In genomic region chr5:72644175-72644574, GRCm38 (mm10) we compare ENCODE assay signal across 24 mouse cellular contexts. TPM values are rescaled to one million over a fixed set of nuclear protein-coding genes. Genes with fewer than 3 reads are reported as not detected.
DNase-seq lines count a peak whose midpoint lies in the region; ATAC-seq lines count a peak whose summit lies in the region.
"Had no signal": no experiment of that assay in that cellular context is flagged by ENCODE, and none has a peak within 500 bp of the region (broad histone marks: within the 10 kb centered on the region; RNA-seq: fewer than 3 reads in every experiment).

Cnga1 (minus strand) TSS chr5:72644275.

- H3K9ac ChIP-seq in lung, embryonic 16.5 days (ENCODE audit: low read length), result no peak within 1 kb of the TSS
- H3K9ac ChIP-seq in midbrain, embryonic 11.5 days (ENCODE audit: low read length), result no peak within 1 kb of the TSS
- no peak within 1 kb of the TSS for H3K9ac ChIP-seq in midbrain, embryonic 15.5 days
- H3K9ac ChIP-seq: embryonic facial prominence, embryonic 13.5 days; embryonic facial prominence, embryonic 15.5 days; forebrain, embryonic 12.5 days had no signal

- no peak within 1 kb of the TSS for H3K27ac ChIP-seq in lung, embryonic 16.5 days (ENCODE audit: low read length)
- no peak within 1 kb of the TSS for H3K27ac ChIP-seq in midbrain, embryonic 11.5 days (ENCODE audit: low read depth, low read length)
- no peak within 1 kb of the TSS for H3K27ac ChIP-seq in midbrain, embryonic 15.5 days
- H3K27ac ChIP-seq: embryonic facial prominence, embryonic 13.5 days; embryonic facial prominence, embryonic 15.5 days; forebrain, embryonic 10.5 days; forebrain, embryonic 12.5 days had no signal

- no peaks in the 10 kb centered on the region for H3K36me3 ChIP-seq in lung, embryonic 16.5 days (ENCODE audit: control insufficient read depth, insufficient read depth, low read length)
- no peaks in the 10 kb centered on the region for H3K36me3 ChIP-seq in midbrain, embryonic 11.5 days (ENCODE audit: control insufficient read depth, insufficient read depth, low read length)
- no peaks in the 10 kb centered on the region for H3K36me3 ChIP-seq in midbrain, embryonic 15.5 days (replicated peaks)
- H3K36me3 ChIP-seq: embryonic facial prominence, embryonic 13.5 days; embryonic facial prominence, embryonic 15.5 days; forebrain, embryonic 10.5 days; forebrain, embryonic 12.5 days had no signal

- H3K27me3 ChIP-seq in lung, embryonic 16.5 days (ENCODE audit: control insufficient read depth, insufficient read depth, low read depth, low read length), result no peaks in the 10 kb centered on the region; the same call in 1 of the 2 replicates
- peaks cover 19% of the 10 kb centered on the region for H3K27me3 ChIP-seq in midbrain, embryonic 11.5 days (ENCODE audit: control insufficient read depth, insufficient read depth, low read length)
- H3K27me3 ChIP-seq in midbrain, embryonic 15.5 days (replicated peaks), result peaks cover 24% of the 10 kb centered on the region
- H3K27me3 ChIP-seq: embryonic facial prominence, embryonic 15.5 days had no signal

- peaks cover 11% of the 10 kb centered on the region; the same call in 1 of the 2 replicates for H3K4me1 ChIP-seq in lung, embryonic 16.5 days (replicated peaks; ENCODE audit: control insufficient read depth, insufficient read depth, low read length)
- no peaks in the 10 kb centered on the region; the same call in 1 of the 2 replicates for H3K4me1 ChIP-seq in midbrain, embryonic 11.5 days (ENCODE audit: control insufficient read depth, insufficient read depth, low read length)
- H3K4me1 ChIP-seq in midbrain, embryonic 15.5 days, result peaks cover 13% of the 10 kb centered on the region

- H3K9me3 ChIP-seq in lung, embryonic 16.5 days (ENCODE audit: control insufficient read depth, low read length), result no peaks in the 10 kb centered on the region
- H3K9me3 ChIP-seq in midbrain, embryonic 11.5 days (ENCODE audit: control insufficient read depth, low read length), result no peaks in the 10 kb centered on the region
- no peaks in the 10 kb centered on the region for H3K9me3 ChIP-seq in midbrain, embryonic 15.5 days
- H3K9me3 ChIP-seq: embryonic facial prominence, embryonic 13.5 days; embryonic facial prominence, embryonic 15.5 days; forebrain, embryonic 10.5 days; forebrain, embryonic 12.5 days had no signal

- no peak for DNase-seq in lung, postnatal 4 days
- DNase-seq in midbrain, embryonic 11.5 days (ENCODE audit: low spot score, missing footprints), result peak; percentile 28
- DNase-seq: adrenal gland, adult 2 months; adrenal gland, postnatal 10 days; adrenal gland, postnatal 25 days; cerebellum, adult 11 months; cerebellum, adult 18-20 months; cerebellum, adult 8-10 months; cerebellum, adult 9-11 months; cerebellum, postnatal 14 days; cerebellum, postnatal 36 days; embryo, embryonic 11 days had no signal

- ATAC-seq in lung, embryonic 16.5 days (ENCODE audit: low read depth), result peak; percentile 39
- ATAC-seq in midbrain, embryonic 11.5 days (ENCODE audit: low FRiP score), result no peak
- ATAC-seq in midbrain, embryonic 15.5 days (replicated peaks), result no peak
- ATAC-seq: forebrain, embryonic 14.5 days; forebrain, embryonic 16.5 days had no signal

- no peak within 1 kb of the TSS for H3K4me2 ChIP-seq in lung, embryonic 16.5 days (ENCODE audit: low read depth, low read length)
- no peak within 1 kb of the TSS for H3K4me2 ChIP-seq in midbrain, embryonic 11.5 days
- no peak within 1 kb of the TSS for H3K4me2 ChIP-seq in midbrain, embryonic 15.5 days
- H3K4me2 ChIP-seq: embryonic facial prominence, embryonic 13.5 days; embryonic facial prominence, embryonic 15.5 days; forebrain, embryonic 12.5 days had no signal

- 57% methylated on average over 1 of the region's 1 CpGs for WGBS in lung, embryonic 16.5 days
- 82% methylated on average over 1 of the region's 1 CpGs for WGBS in midbrain, embryonic 11.5 days
- 71% methylated on average over 1 of the region's 1 CpGs for WGBS in midbrain, embryonic 15.5 days

- H3K4me3 ChIP-seq in lung, embryonic 16.5 days (ENCODE audit: low read length), result no peak within 1 kb of the TSS
- H3K4me3 ChIP-seq in midbrain, embryonic 11.5 days (ENCODE audit: low read depth, low read length), result no peak within 1 kb of the TSS
- H3K4me3 ChIP-seq in midbrain, embryonic 15.5 days, result no peak within 1 kb of the TSS
- H3K4me3 ChIP-seq: embryonic facial prominence, embryonic 13.5 days; embryonic facial prominence, embryonic 15.5 days; erythroblast, embryonic 14.5 days; forebrain, embryonic 10.5 days; forebrain, embryonic 12.5 days had no signal

RNA-seq across cellular contexts. Expression of gene Cnga1, which starts in this region (rescaled TPM):
- not detected in 2 replicates for polyA plus RNA-seq in lung, embryonic 16.5 days (2015; fragmentation: Nextera tagmentation; extraction: Ambion mirVana)
- polyA plus RNA-seq in midbrain, embryonic 11.5 days (2014; fragmentation: Nextera tagmentation; extraction: Ambion mirVana), result not detected in 2 replicates
- not detected in 2 replicates for polyA plus RNA-seq in midbrain, embryonic 15.5 days (2015; fragmentation: Nextera tagmentation; extraction: Ambion mirVana)
- polyA plus RNA-seq: adrenal gland, adult 2 months; brain, embryonic 14.5 days; C2C12; embryonic facial prominence, embryonic 11.5 days; embryonic facial prominence, embryonic 13.5 days; embryonic facial prominence, embryonic 15.5 days; erythroblast, embryonic 14.5 days; forebrain, embryonic 10.5 days; forebrain, embryonic 12.5 days; forebrain, embryonic 14.5 days; forebrain, embryonic 16.5 days had no signal

Comparison
In these comparisons a context has a peak if more than half of its experiments do, and no peak if none do; other contexts are left out.
1. Peak in ATAC-seq in lung, embryonic 16.5 days; RNA of the gene not detected or under 1 TPM.
2. Peak in DNase-seq in midbrain, embryonic 11.5 days; RNA of the gene not detected or under 1 TPM.